Mouse (Mus musculus) R1 (cell line): Measurements from ENCODE around the gene 4930519P11Rik.

Experiments
- DNase-seq: peaks from one replicate; pipeline ENCODE4 v3.0.0-alpha.2; 2018; ENCODE audit warnings: low read depth, low spot score

Gene 4930519P11Rik

GRCm38 (mm10) chr2:154613118-154614115 lies at the start of gene 4930519P11Rik, which contains the start of gene Zfp341:
Gene 4930519P11Rik (minus strand): TSS chr2:154613437.
Gene Zfp341 (plus strand): TSS chr2:154613297.
- DNase-seq = peak; percentile 90

GRCm38 (mm10) chr2:154659531-154660074 lies 46.4 kb upstream of the 4930519P11Rik start:
- DNase-seq = no peak

- DNase-seq = no peak
These were observed 45.8 kb upstream of the 4930519P11Rik start for GRCm38 (mm10) chr2:154659070-154659469.

- no peak for DNase-seq
These were observed 44.4 kb upstream of the 4930519P11Rik start for GRCm38 (mm10) chr2:154657486-154658237.

- DNase-seq = peak; percentile 98
These were observed 43.7 kb upstream of the 4930519P11Rik start for GRCm38 (mm10) chr2:154656710-154657485.

GRCm38 (mm10) chr2:154655878-154656414 lies 42.7 kb upstream of the 4930519P11Rik start:
- no peak for DNase-seq

GRCm38 (mm10) chr2:154654976-154655375 lies 41.7 kb upstream of the 4930519P11Rik start:
- peak; percentile 66 for DNase-seq

GRCm38 (mm10) chr2:154651363-154651762 lies 38.1 kb upstream of the 4930519P11Rik start, which contains the start of gene Chmp4b:
Gene Chmp4b (plus strand): TSS chr2:154651705.
- DNase-seq = no peak

- peak; percentile 43 for DNase-seq
These were observed 37.2 kb upstream of the 4930519P11Rik start for GRCm38 (mm10) chr2:154650404-154650803.

GRCm38 (mm10) chr2:154648086-154648485 lies 34.8 kb upstream of the 4930519P11Rik start:
- DNase-seq = peak; percentile 89

- peak; percentile 82 for DNase-seq
These were observed 33.4 kb upstream of the 4930519P11Rik start for GRCm38 (mm10) chr2:154646634-154647033.

- DNase-seq = peak; percentile 52
These were observed 29.6 kb upstream of the 4930519P11Rik start for GRCm38 (mm10) chr2:154642712-154643385.

GRCm38 (mm10) chr2:154642005-154642459 lies 28.8 kb upstream of the 4930519P11Rik start:
- DNase-seq = no peak

- DNase-seq = no peak
These were observed 27.9 kb upstream of the 4930519P11Rik start for GRCm38 (mm10) chr2:154641176-154641575.

GRCm38 (mm10) chr2:154639115-154639514 lies 25.9 kb upstream of the 4930519P11Rik start:
- no peak for DNase-seq

- peak; percentile 64 for DNase-seq
These were observed 25.3 kb upstream of the 4930519P11Rik start for GRCm38 (mm10) chr2:154638521-154638920.

- no peak for DNase-seq
These were observed 22.6 kb upstream of the 4930519P11Rik start for GRCm38 (mm10) chr2:154635826-154636225.

- no peak for DNase-seq
These were observed 20.8 kb upstream of the 4930519P11Rik start for GRCm38 (mm10) chr2:154633876-154634644.
